Mouse (Mus musculus): ENCODE results near the gene Phex.

Gene Phex

GRCm38 (mm10) chrX:157307411-157307810 lies 107.7 kb downstream of the Phex start:
- DNase-seq (ENCODE audit: low read depth, low spot score), result peak; percentile 25

- no peak for DNase-seq (ENCODE audit: low read depth, low spot score)
Measured at GRCm38 (mm10) chrX:157306796-157307405, 108.2 kb downstream of the Phex start.

- no peak for DNase-seq (ENCODE audit: low read depth, low spot score)
Measured at GRCm38 (mm10) chrX:157305852-157306232, 109.3 kb downstream of the Phex start.

- DNase-seq (ENCODE audit: low read depth, low spot score), result no peak
Measured at GRCm38 (mm10) chrX:157305193-157305851, 109.8 kb downstream of the Phex start.

GRCm38 (mm10) chrX:157292411-157292810 lies 122.7 kb downstream of the Phex start:
- DNase-seq (ENCODE audit: low read depth, low spot score), result no peak

- no peak for DNase-seq (ENCODE audit: low read depth, low spot score)
Measured at GRCm38 (mm10) chrX:157276581-157276980, 138.5 kb downstream of the Phex start.

GRCm38 (mm10) chrX:157273291-157273690 lies 141.8 kb downstream of the Phex start:
- no peak for DNase-seq (ENCODE audit: low read depth, low spot score)

GRCm38 (mm10) chrX:157271609-157272008 lies 143.5 kb downstream of the Phex start:
- DNase-seq (ENCODE audit: low read depth, low spot score), result no peak

GRCm38 (mm10) chrX:157269726-157270305 lies 145.3 kb downstream of the Phex start:
- DNase-seq (ENCODE audit: low read depth, low spot score), result peak; percentile 56

GRCm38 (mm10) chrX:157268141-157268540 lies 147.0 kb downstream of the Phex start:
- DNase-seq (ENCODE audit: low read depth, low spot score), result no peak

- DNase-seq (ENCODE audit: low read depth, low spot score), result no peak
Measured at GRCm38 (mm10) chrX:157202736-157203135, 212.4 kb downstream of the Phex start.

GRCm38 (mm10) chrX:157184167-157184566 lies 230.9 kb downstream of the Phex start:
- no peak for DNase-seq (ENCODE audit: low read depth, low spot score)

GRCm38 (mm10) chrX:157180845-157181244 lies 234.3 kb downstream of the Phex start:
- no peak for DNase-seq (ENCODE audit: low read depth, low spot score)

GRCm38 (mm10) chrX:157164142-157164541 lies 251.0 kb downstream of the Phex start:
- DNase-seq (ENCODE audit: low read depth, low spot score), result no peak

- no peak for DNase-seq (ENCODE audit: low read depth, low spot score)
Measured at GRCm38 (mm10) chrX:157163394-157163793, 251.7 kb downstream of the Phex start.

GRCm38 (mm10) chrX:157144675-157145074 lies 270.4 kb downstream of the Phex start:
- no peak for DNase-seq (ENCODE audit: low read depth, low spot score)

GRCm38 (mm10) chrX:157139601-157140000 lies 275.5 kb downstream of the Phex start:
- no peak for DNase-seq (ENCODE audit: low read depth, low spot score)
